Mouse (Mus musculus) ovary, postnatal 10 days (tissue): ENCODE data around the gene Gm21800.
"Not testable (repeated sequence)": the region's sequence is repeated elsewhere in the genome, so short reads cannot be mapped to it uniquely, and the experiment has no call there.

Experiments
- DNase-seq: peaks from one replicate; pipeline ENCODE4 v3.0.0; 2022; ENCODE audit warnings: low spot score

Gm21800 gene

DNA sequence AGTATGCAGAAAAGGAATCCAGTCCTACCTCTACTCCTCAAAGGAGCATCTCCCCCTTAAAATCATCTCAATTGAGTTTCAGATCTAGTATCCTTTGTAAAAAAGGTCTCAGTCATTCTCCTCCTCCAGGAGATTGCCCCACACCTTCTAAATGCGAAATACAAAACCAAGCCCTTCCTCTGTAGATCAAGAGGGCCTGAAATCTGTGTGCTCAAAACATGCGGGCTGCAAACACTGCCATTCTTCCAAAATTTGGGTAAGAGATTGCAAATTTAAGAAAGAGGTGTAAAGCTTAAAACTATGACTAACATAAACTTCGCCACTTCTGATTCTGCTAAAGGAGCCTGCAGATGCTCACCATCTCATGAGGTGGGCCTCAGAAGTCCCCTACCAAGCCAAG lies at the start of gene Gm21800:
Gene Gm21800 (plus strand): TSS at position 301 of the 400 bp plus-strand sequence.
- DNase-seq = not testable (repeated sequence)
